Comparison of ENCODE assay signal across 19 mouse cellular contexts in the genomic region with DNA sequence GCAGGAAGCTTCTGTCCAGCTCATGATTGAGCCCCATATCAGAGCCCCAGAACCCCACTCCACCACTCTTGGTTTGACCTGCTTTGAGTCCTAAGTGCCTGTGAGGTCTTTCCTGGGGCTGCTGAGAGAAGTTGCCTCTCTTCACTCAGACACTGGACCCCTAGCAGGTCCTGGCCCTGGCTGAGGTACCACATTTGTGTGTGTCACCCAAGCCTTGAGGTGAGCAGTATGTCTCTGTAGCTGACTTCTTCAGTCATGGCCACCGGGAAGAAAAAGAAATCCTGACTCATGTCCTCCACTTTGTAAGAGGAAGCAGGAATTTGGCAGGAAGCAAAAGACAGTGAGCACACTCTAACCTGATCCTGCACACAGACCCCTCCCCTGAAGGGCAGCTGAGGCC. TPM values are rescaled to one million over a fixed set of nuclear protein-coding genes. Genes with fewer than 3 reads are reported as not detected.
A peak's percentile ranks its signal among the peaks of the same experiment; 100 is the strongest.
DNase-seq lines count a peak whose midpoint lies in the region; ATAC-seq and TF ChIP-seq lines count a peak whose summit lies in the region.
"Had no signal": no experiment of that assay in that cellular context is flagged by ENCODE, and none has a peak within 500 bp of the region (broad histone marks: within the 10 kb centered on the region; RNA-seq: fewer than 3 reads in every experiment).

No protein-coding gene starts in this region.

- H3K27me3 ChIP-seq in cerebellum, adult 2 months (ENCODE audit: control insufficient read depth, insufficient read depth, low read length), result no peaks in the 10 kb centered on the region
- no peaks in the 10 kb centered on the region for H3K27me3 ChIP-seq in heart, embryonic 15.5 days
- H3K27me3 ChIP-seq in kidney, postnatal 0 days (ENCODE audit: insufficient read depth, low read length), result no peaks in the 10 kb centered on the region
- no peaks in the 10 kb centered on the region for H3K27me3 ChIP-seq in embryonic facial prominence, embryonic 14.5 days (replicated peaks; ENCODE audit: control insufficient read depth, insufficient read depth, low read length)

- H3K9ac ChIP-seq in heart, embryonic 15.5 days, result 0 out of 2 replicates have a peak overlapping the region, but pooled peaks have one; percentile 89
- H3K9ac ChIP-seq in kidney, postnatal 0 days (ENCODE audit: low read depth, low read length), result peak overlapping the region; percentile 13; the same call in 1 of the 2 replicates
- no peak overlapping the region for H3K9ac ChIP-seq in embryonic facial prominence, embryonic 14.5 days (ENCODE audit: low read depth, low read length)
- H3K9ac ChIP-seq: liver, embryonic 15.5 days had no signal

- H3K36me3 ChIP-seq in heart, embryonic 15.5 days, result no peaks in the 10 kb centered on the region
- H3K36me3 ChIP-seq in kidney, postnatal 0 days (ENCODE audit: insufficient read depth, low read length), result no peaks in the 10 kb centered on the region
- no peaks in the 10 kb centered on the region for H3K36me3 ChIP-seq in embryonic facial prominence, embryonic 14.5 days (ENCODE audit: control insufficient read depth, insufficient read depth, low read length)
- H3K36me3 ChIP-seq: forebrain, embryonic 10.5 days; midbrain, embryonic 12.5 days had no signal

- no peak for TF ChIP-seq CTCF in cerebellum, adult 2 months (IDR thresholded peaks at IDR 0.05; ENCODE audit: borderline replicate concordance, insufficient read depth, low read depth, low read length)
- TF ChIP-seq CTCF in kidney, postnatal 0 days (IDR thresholded peaks at IDR 0.05; ENCODE audit: low read depth), result no peak

- H3K9me3 ChIP-seq in heart, embryonic 15.5 days (replicated peaks), result no peaks in the 10 kb centered on the region
- no peaks in the 10 kb centered on the region for H3K9me3 ChIP-seq in kidney, postnatal 0 days (replicated peaks; ENCODE audit: low read length)
- H3K9me3 ChIP-seq in embryonic facial prominence, embryonic 14.5 days (ENCODE audit: control insufficient read depth, low read length), result no peaks in the 10 kb centered on the region
- H3K9me3 ChIP-seq: forebrain, embryonic 10.5 days; liver, embryonic 15.5 days; midbrain, embryonic 12.5 days had no signal

- H3K4me2 ChIP-seq in heart, embryonic 15.5 days, result peak overlapping the region; percentile 84
- H3K4me2 ChIP-seq in kidney, postnatal 0 days (ENCODE audit: low read length), result no peak overlapping the region
- H3K4me2 ChIP-seq in embryonic facial prominence, embryonic 14.5 days (ENCODE audit: low read depth, low read length), result 0 out of 2 replicates have a peak overlapping the region, but pooled peaks have one; percentile 62

- no peak for ATAC-seq in heart, embryonic 15.5 days (replicated peaks; ENCODE audit: insufficient number of reproducible peaks, insufficient read depth, low FRiP score, low read depth)
- no peak for ATAC-seq in kidney, postnatal 0 days (replicated peaks; ENCODE audit: low FRiP score, low read depth)
- ATAC-seq in embryonic facial prominence, embryonic 14.5 days (ENCODE audit: low read depth), result no peak

- DNase-seq in cerebellum, adult 2 months, result no peak
- DNase-seq in cerebellum, adult 18-20 months, result no peak
- DNase-seq in heart, postnatal 4 days, result no peak
- no peak for DNase-seq in kidney, postnatal 0 days (ENCODE audit: low spot score)
- no peak for DNase-seq in kidney, adult 11 months
- DNase-seq in embryonic facial prominence, embryonic 14.5 days (ENCODE audit: low spot score), result no peak
- no peak for DNase-seq in retina, embryonic 14.5 days (ENCODE audit: low spot score)
- DNase-seq: adrenal gland, adult 8-10 months; cerebellum, postnatal 14 days; gastrocnemius, postnatal 14 days; kidney, postnatal 14 days; layer of hippocampus, postnatal 36 days; spleen, adult 18-20 months had no signal

- peak overlapping the region; percentile 84; the same call in 1 of the 2 replicates for H3K27ac ChIP-seq in cerebellum, adult 2 months (ENCODE audit: insufficient read depth, low read length)
- H3K27ac ChIP-seq in heart, embryonic 15.5 days, result no peak overlapping the region
- H3K27ac ChIP-seq in kidney, postnatal 0 days, result 0 out of 2 replicates have a peak overlapping the region, but pooled peaks have one; percentile 86
- no peak overlapping the region for H3K27ac ChIP-seq in embryonic facial prominence, embryonic 14.5 days (replicated peaks; ENCODE audit: low read depth, low read length)
- H3K27ac ChIP-seq: forebrain, embryonic 10.5 days; liver, embryonic 15.5 days had no signal

- no peak for TF ChIP-seq POLR2A in cerebellum, adult 2 months (IDR thresholded peaks at IDR 0.05; ENCODE audit: borderline replicate concordance, insufficient read depth, low read length)

- no peak overlapping the region for H3K4me3 ChIP-seq in cerebellum, adult 2 months (replicated peaks; ENCODE audit: insufficient read depth, low read depth, low read length)
- H3K4me3 ChIP-seq in heart, embryonic 15.5 days, result no peak overlapping the region
- H3K4me3 ChIP-seq in kidney, postnatal 0 days (replicated peaks; ENCODE audit: low read depth, low read length), result no peak overlapping the region
- no peak overlapping the region for H3K4me3 ChIP-seq in embryonic facial prominence, embryonic 14.5 days (ENCODE audit: low read depth, low read length)
- H3K4me3 ChIP-seq: layer of hippocampus, adult 2 months had no signal

- 71% methylated on average over 1 of the region's 1 CpGs for WGBS in cerebellum, adult 2 months
- 57% methylated on average over 1 of the region's 1 CpGs for WGBS in heart, embryonic 15.5 days
- WGBS in kidney, postnatal 0 days, result 79% methylated on average over 1 of the region's 1 CpGs
- WGBS in embryonic facial prominence, embryonic 14.5 days, result 75% methylated on average over 1 of the region's 1 CpGs

- peaks cover 11% of the 10 kb centered on the region for H3K4me1 ChIP-seq in cerebellum, adult 2 months (ENCODE audit: control insufficient read depth, insufficient read depth, low read length)
- H3K4me1 ChIP-seq in heart, embryonic 15.5 days (replicated peaks), result peaks cover 21% of the 10 kb centered on the region
- peaks cover 11% of the 10 kb centered on the region; the same call in 1 of the 2 replicates for H3K4me1 ChIP-seq in kidney, postnatal 0 days (replicated peaks; ENCODE audit: insufficient read depth, low read length)
- H3K4me1 ChIP-seq in embryonic facial prominence, embryonic 14.5 days (ENCODE audit: control insufficient read depth, insufficient read depth, low read length), result peaks cover 10% of the 10 kb centered on the region

RNA-seq across cellular contexts. Expression of a gene that starts 9.7 kb away (rescaled TPM):
- polyA plus RNA-seq in cerebellum, adult 2 months (2012; rRNA removed), result 67.4 and 68.4 TPM in 2 replicates
- 54.7 and 63.4 TPM in 2 replicates for polyA plus RNA-seq in heart, embryonic 15.5 days (2015; fragmentation: Nextera tagmentation; extraction: Ambion mirVana)
- 100 to 1,000 TPM; 220 to 229 TPM for total RNA-seq in heart, postnatal 4 days (2021)
- 32.6 TPM in 2 replicates for polyA plus RNA-seq in kidney, postnatal 0 days (2015; fragmentation: Nextera tagmentation; extraction: Ambion mirVana)
- 24.4 and 25.2 TPM in 2 replicates for polyA plus RNA-seq in embryonic facial prominence, embryonic 14.5 days (2014; fragmentation: Nextera tagmentation; extraction: Ambion mirVana)

RNA-seq across cellular contexts. Expression of a gene that starts 20.2 kb away (rescaled TPM):
- 21.8 and 22.7 TPM in 2 replicates for polyA plus RNA-seq in cerebellum, adult 2 months (2012; rRNA removed)
- polyA plus RNA-seq in heart, embryonic 15.5 days (2015; fragmentation: Nextera tagmentation; extraction: Ambion mirVana), result 0.33 and 0.51 TPM in 2 replicates
- under 1 TPM; 0.60 to 0.72 TPM for total RNA-seq in heart, postnatal 4 days (2021)
- polyA plus RNA-seq in kidney, postnatal 0 days (2015; fragmentation: Nextera tagmentation; extraction: Ambion mirVana), result 0.23 and 0.33 TPM in 2 replicates
- polyA plus RNA-seq in embryonic facial prominence, embryonic 14.5 days (2014; fragmentation: Nextera tagmentation; extraction: Ambion mirVana), result 0.54 and 0.62 TPM in 2 replicates
- total RNA-seq: monocyte, adult 5-6 weeks had no signal

RNA-seq across cellular contexts. Expression of a gene that starts 28.9 kb away (rescaled TPM):
- polyA plus RNA-seq in cerebellum, adult 2 months (2012; rRNA removed), result 67.5 and 71.0 TPM in 2 replicates
- polyA plus RNA-seq in heart, embryonic 15.5 days (2015; fragmentation: Nextera tagmentation; extraction: Ambion mirVana), result 3.8 and 4.2 TPM in 2 replicates
- total RNA-seq in heart, postnatal 4 days (2021), result 10 to 100 TPM; 47.8 to 53.8 TPM
- polyA plus RNA-seq in kidney, postnatal 0 days (2015; fragmentation: Nextera tagmentation; extraction: Ambion mirVana), result 9.1 and 11.4 TPM in 2 replicates
- 3.4 and 3.6 TPM in 2 replicates for polyA plus RNA-seq in embryonic facial prominence, embryonic 14.5 days (2014; fragmentation: Nextera tagmentation; extraction: Ambion mirVana)

Comparison
In these comparisons a context has a peak if more than half of its experiments do, and no peak if none do; other contexts are left out.
1. H3K27ac ChIP-seq: peak in cerebellum, adult 2 months (single experiment) and kidney, postnatal 0 days (single experiment); none in heart, embryonic 15.5 days (single experiment) and embryonic facial prominence, embryonic 14.5 days (single experiment).
2. RNA of a gene that starts 20.2 kb away (polyA plus RNA-seq): 21.8 to 22.7 TPM in cerebellum, adult 2 months; 0.54 to 0.62 TPM in embryonic facial prominence, embryonic 14.5 days, 0.23 to 0.33 TPM in kidney, postnatal 0 days and 0.33 to 0.51 TPM in heart, embryonic 15.5 days; every median in the first group is over 10 times any median in the second.